Mouse (Mus musculus) heart, postnatal 0 days (tissue): ENCODE results near the gene Rap1gap. TPM values are rescaled to one million over a fixed set of nuclear protein-coding genes. Genes with fewer than 3 reads are reported as not detected.

ENCODE experiments used
- ATAC-seq: fragments of 200-750 bp; cut with Nextera tagmentation; 2 replicates; pipeline ENCODE4 v1.8.0; 2017; ENCODE audit warnings: low read depth, moderate number of reproducible peaks, moderate library complexity; ENCODE audit not compliant: insufficient read depth
- DNase-seq: peaks from one replicate; pipeline ENCODE4 v3.0.0-alpha.2; 2016; ENCODE audit warnings: low spot score
- H3K27ac ChIP-seq: fragments of 300-500 bp; sonication (generic); 2 replicates; pipeline ENCODE4 v1.5.1; 2014; ENCODE audit warnings: low read depth, mild to moderate bottlenecking
- H3K27me3 ChIP-seq: fragments of 300-500 bp; sonication (generic); 2 replicates; pipeline ENCODE4 v1.6.1; 2014; ENCODE audit warnings: low read length, mixed read lengths; ENCODE audit not compliant: control insufficient read depth, insufficient read depth
- H3K36me3 ChIP-seq: fragments of 300-500 bp; sonication (generic); replicated peaks from 2 replicates; pipeline ENCODE4 v1.6.1; 2014; ENCODE audit warnings: low read length, mixed read lengths; ENCODE audit not compliant: control insufficient read depth, insufficient read depth
- H3K4me1 ChIP-seq: fragments of 300-500 bp; sonication (generic); 2 replicates; pipeline ENCODE4 v1.6.1; 2014; ENCODE audit warnings: antibody characterized with exemption; ENCODE audit not compliant: control insufficient read depth, insufficient read depth
- H3K4me2 ChIP-seq: fragments of 300-500 bp; sonication (generic); 2 replicates; pipeline ENCODE4 v1.6.1; 2014; ENCODE audit warnings: low read depth, mild to moderate bottlenecking, low read length, moderate library complexity
- H3K4me3 ChIP-seq: fragments of 300-500 bp; sonication (generic); 2 replicates; pipeline ENCODE4 v1.5.1; 2014; ENCODE audit warnings: low read depth, low read length
- H3K9ac ChIP-seq: fragments of 300-500 bp; sonication (generic); replicated peaks from 2 replicates; pipeline ENCODE4 v1.6.1; 2014; ENCODE audit warnings: low read depth, low read length, mixed read lengths
- H3K9me3 ChIP-seq: fragments of 300-500 bp; sonication (generic); replicated peaks from 2 replicates; pipeline ENCODE4 v1.6.1; 2016; ENCODE audit warnings: low read length; ENCODE audit not compliant: control insufficient read depth
- CTCF ChIP-seq: IDR thresholded peaks from 2 replicates; pipeline ENCODE4 v1.5.1; 2016; ENCODE audit warnings: antibody characterized with exemption, control low read depth, low read depth
- EP300 ChIP-seq: IDR thresholded peaks from 2 replicates; pipeline ENCODE4 v1.6.1; 2016; ENCODE audit warnings: antibody characterized with exemption, low read depth
- WGBS: fragments of 180-500 bp; shearing (Covaris S2); extraction: QIAGEN DNeasy Blood & Tissue Kit; methylation state at CpG from one replicate; pipeline ENCODE4 v1.1.7; 2014; 5-methylcytosine and 5-hydroxymethylcytosine counted together
- polyA plus RNA-seq: library from polyadenylated mRNA; unstranded; fragments of >200 nt; fragmentation: Nextera tagmentation; extraction: Ambion mirVana; gene quantifications from 2 replicates; pipeline ENCODE4 v1.2.1, GENCODE M21; 2015
- total RNA-seq: library from RNA; depleted of rRNA; stranded (reverse); fragments of >200 nt; gene quantifications from 2 replicates; pipeline ENCODE4 v1.2.3, GENCODE M21; 2014; ENCODE audit warnings: low replicate concordance

Rap1gap gene
- total and polyA plus RNA-seq, 2 experiments from 2014 or later = 10.4 to 17.7 TPM

DNA sequence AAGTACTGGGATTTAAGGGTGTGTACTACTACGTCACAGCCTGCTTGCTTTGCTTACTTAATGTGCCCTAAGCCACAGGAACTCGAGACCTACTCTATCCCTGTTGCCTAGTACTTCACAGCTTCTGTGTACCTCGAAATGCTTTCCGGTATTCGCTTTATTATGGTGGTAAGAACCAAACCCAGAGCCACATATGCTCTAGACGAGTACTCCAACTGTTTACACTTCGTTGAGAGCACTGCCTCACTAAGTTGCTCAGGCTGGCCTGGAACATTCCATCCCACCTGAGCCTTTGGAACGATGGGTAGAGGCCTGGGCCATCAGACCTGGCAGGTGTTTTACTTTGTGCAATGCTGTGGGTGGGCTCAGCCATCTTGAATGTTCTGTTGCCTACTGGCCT is 30.8 kb downstream of the Rap1gap start:
- Histone ChIP-seq H3K36me3 (no peaks in the 10 kb centered on the region), H3K4me3 (no peak overlapping the region), H3K4me2 (no peak overlapping the region), H3K27me3 (0 out of 2 replicates have a peak, but pooled peaks cover 4% of the 10 kb centered on the region), H3K9me3 (no peaks in the 10 kb centered on the region), H3K4me1 (no peaks in the 10 kb centered on the region; the same call in 1 of the 2 replicates), H3K27ac (no peak overlapping the region), H3K9ac (no peak overlapping the region)
- 85% methylated on average over 8 of the region's 8 CpGs for WGBS
- TF ChIP-seq CTCF = no peak
- no peak for TF ChIP-seq EP300
- ATAC-seq (no peak), DNase-seq (no peak)

DNA sequence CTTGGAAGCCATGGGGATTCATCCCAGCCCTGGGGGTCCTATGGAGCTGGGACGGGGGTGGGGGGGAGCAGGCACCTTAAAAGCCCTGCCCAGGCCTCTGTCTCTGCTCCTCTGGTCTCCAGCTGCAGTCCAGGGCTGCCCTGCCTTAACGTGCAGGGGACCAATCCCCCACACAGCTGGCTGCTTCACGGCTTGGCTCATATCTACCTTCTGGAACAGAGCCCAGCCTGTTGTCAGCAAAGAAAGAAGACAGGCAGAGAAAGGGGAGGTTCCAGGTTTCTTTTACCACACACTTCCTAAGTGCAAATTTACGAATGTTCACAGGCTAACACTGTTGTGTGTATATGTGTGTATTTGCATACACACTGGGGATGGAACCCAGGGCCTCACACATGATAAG is 31.4 kb downstream of the Rap1gap start:
- H3K9ac ChIP-seq = no peak overlapping the region
- no peak overlapping the region for H3K4me3 ChIP-seq
- H3K9me3 ChIP-seq = no peaks in the 10 kb centered on the region
- TF ChIP-seq EP300 (no peak), CTCF (no peak)
- no peaks in the 10 kb centered on the region for H3K36me3 ChIP-seq
- no peaks in the 10 kb centered on the region; the same call in 1 of the 2 replicates for H3K4me1 ChIP-seq
- DNase-seq = peak; percentile 73
- ATAC-seq = peak; percentile 47; the same call in 1 of the 2 replicates
- H3K27me3 ChIP-seq = 0 out of 2 replicates have a peak, but pooled peaks cover 4% of the 10 kb centered on the region
- H3K27ac ChIP-seq = no peak overlapping the region
- no peak overlapping the region for H3K4me2 ChIP-seq
- 7% methylated on average over 4 of the region's 4 CpGs for WGBS

DNA sequence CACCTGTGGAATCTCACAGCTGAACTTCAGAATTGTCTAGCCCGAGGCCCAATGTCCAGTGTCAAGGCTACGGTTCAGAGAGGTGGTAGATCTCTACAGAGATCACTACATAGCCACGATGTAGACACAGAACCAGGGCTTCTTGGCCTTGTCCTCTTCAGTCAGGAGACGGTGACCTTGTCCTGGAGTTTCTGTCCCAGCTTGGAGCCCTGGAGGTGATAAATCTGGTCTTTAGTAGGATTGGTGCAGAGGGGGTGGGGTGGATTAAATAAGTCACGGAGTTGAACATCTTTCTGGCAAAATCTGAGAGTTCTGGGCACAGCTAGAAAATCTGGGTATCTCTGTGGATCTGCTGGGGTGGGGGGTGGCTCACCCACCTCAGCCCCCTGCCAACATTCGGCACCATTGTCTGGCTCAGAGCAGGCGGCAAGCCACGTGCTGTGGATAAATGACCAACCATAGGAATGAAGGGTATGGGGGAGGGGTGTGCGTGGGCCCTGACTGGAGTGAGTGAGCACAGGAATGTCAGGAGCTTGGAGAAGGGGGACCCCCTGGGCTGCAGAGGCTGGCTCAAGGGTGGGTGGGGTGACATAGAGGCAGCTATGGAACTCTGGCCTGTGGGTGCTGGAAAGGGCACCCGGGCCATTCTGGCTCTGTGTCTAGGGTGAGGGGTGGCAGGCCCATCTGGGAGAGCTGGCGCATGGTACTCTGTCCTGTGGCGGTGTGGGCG is 32.8 kb downstream of the Rap1gap start:
- TF ChIP-seq CTCF (no peak), EP300 (no peak)
- WGBS = 63% methylated on average over 13 of the region's 13 CpGs
- no peaks in the 10 kb centered on the region for H3K36me3 ChIP-seq
- no peak overlapping the region for H3K27ac ChIP-seq
- DNase-seq (no peak), ATAC-seq (0 out of 2 replicates have a peak, but pooled peaks have one; percentile 16)
- H3K4me3 ChIP-seq = no peak overlapping the region
- no peaks in the 10 kb centered on the region for H3K9me3 ChIP-seq
- no peak overlapping the region for H3K4me2 ChIP-seq
- peaks cover 3% of the 10 kb centered on the region; the same call in 1 of the 2 replicates for H3K27me3 ChIP-seq
- H3K4me1 ChIP-seq = no peaks in the 10 kb centered on the region; the same call in 1 of the 2 replicates
- H3K9ac ChIP-seq = no peak overlapping the region

DNA sequence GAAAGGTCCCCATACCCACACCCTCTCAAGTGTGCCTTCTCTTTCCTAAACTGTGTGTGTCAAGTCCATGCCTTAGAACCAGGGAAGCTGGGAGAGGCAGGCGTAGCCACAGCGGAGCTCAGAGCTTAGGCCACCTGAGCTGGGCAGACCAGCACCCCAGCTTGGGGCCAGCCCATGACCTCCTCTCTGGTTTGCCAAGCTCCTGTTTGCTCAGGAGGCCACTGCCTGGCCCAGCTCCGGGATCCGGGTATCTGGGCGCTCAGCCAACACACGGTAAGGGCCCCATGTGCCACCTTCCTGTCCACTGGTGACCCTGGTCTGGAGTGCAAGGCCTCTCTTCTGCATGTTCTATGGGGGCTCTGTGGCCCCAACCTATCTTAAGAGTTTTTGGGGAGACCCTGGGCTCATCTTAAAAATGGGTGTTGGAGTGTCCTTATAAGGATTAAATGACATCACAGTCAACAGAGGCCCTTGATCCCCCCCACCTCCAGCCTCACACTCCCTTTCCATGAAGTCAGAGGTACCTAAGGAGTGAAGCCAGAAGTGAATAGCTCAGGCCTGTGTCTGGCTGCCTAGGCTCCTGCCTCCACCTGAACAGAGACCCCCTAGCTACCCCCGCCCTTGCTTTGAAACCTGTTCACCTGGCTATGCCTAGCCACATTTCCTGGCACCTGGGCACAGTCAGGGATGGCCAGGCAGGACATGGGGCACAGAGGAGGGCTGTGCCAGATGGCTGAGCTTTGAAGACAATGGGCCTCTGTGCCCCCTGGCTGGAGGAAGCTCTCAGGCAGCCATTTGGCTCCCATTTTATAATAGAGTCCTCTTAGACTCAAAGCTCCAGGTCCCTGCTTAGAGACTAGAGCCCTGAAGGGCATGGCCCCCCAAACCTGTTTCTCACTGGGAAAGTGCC is 33.8 kb downstream of the Rap1gap start:
- Histone ChIP-seq H3K27me3 (peaks cover 9% of the 10 kb centered on the region; the same call in 1 of the 2 replicates), H3K4me1 (no peaks in the 10 kb centered on the region; the same call in 1 of the 2 replicates), H3K36me3 (no peaks in the 10 kb centered on the region), H3K9me3 (no peaks in the 10 kb centered on the region), H3K27ac (no peak overlapping the region), H3K4me2 (no peak overlapping the region), H3K4me3 (no peak overlapping the region), H3K9ac (no peak overlapping the region)
- ATAC-seq = no peak
- 52% methylated on average over 7 of the region's 7 CpGs for WGBS
- DNase-seq = no peak
- TF ChIP-seq CTCF = no peak
- no peak for TF ChIP-seq EP300

DNA sequence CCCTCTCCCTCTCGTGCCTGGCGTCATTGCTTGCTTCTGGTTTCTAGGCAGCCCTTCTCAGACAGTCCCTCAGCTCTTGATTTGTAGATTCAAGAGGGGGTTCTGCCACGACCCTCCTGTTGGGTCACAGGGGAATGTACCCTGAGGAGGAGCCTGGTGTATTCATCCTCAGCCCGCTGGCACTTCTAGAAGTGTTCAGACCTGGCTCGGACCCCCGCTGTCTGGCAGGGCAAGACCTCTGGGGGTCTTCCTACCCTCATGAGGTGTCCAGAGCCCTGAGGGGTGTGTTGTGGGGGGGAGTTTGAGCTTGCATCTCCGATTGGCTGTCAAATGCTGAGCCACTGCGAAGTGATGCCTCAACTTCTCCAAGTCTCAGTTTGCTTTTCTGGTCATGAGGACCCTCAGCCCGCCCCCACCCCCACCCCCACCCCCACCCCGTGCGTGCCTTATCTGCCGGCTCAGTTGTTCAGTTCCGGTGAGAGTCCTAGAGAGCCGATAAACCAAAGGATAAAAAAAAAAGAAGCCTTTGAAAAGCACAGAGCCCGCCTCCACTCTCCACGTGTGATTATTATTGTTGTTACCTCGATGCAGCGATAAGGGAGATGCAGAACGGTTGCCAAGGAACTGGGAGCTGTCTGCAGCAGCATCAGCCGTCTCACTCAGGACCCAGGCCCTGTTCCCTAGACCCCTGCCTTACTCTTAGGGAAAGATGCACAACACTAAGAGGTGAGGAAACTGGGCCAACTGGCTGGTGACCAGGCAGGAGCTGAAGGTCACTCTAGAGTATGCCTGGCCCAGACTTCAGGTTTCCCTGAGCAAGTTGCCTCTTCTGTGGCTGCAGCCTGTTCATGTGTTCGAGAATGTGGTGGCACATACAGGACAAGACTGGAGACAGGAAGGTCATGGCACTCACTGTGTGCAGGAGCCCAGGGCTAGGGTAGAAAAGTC is 35.0 kb downstream of the Rap1gap start:
- TF ChIP-seq EP300 (no peak), CTCF (no peak)
- WGBS = 42% methylated on average over 21 of the region's 21 CpGs
- H3K4me3 ChIP-seq = no peak overlapping the region
- H3K9ac ChIP-seq = no peak overlapping the region
- no peaks in the 10 kb centered on the region for H3K9me3 ChIP-seq
- H3K36me3 ChIP-seq = no peaks in the 10 kb centered on the region
- no peaks in the 10 kb centered on the region; the same call in 1 of the 2 replicates for H3K4me1 ChIP-seq
- H3K27ac ChIP-seq = no peak overlapping the region
- H3K27me3 ChIP-seq = peaks cover 14% of the 10 kb centered on the region; the same call in 1 of the 2 replicates
- H3K4me2 ChIP-seq = no peak overlapping the region
- ATAC-seq (no peak), DNase-seq (no peak)
